In genomic region chr11:34276363-34277046, GRCm38 (mm10) we compare ENCODE assay signal across 12 mouse cellular contexts. TPM values are rescaled to one million over a fixed set of nuclear protein-coding genes. Genes with fewer than 3 reads are reported as not detected.
A peak's percentile ranks its signal among the peaks of the same experiment; 100 is the strongest.
DNase-seq lines count a peak whose midpoint lies in the region; ATAC-seq lines count a peak whose summit lies in the region.
"Had no signal": no experiment of that assay in that cellular context is flagged by ENCODE, and none has a peak within 500 bp of the region (broad histone marks: within the 10 kb centered on the region; RNA-seq: fewer than 3 reads in every experiment).

No protein-coding gene starts in this region.

- H3K9me3 ChIP-seq in midbrain, embryonic 14.5 days (ENCODE audit: control insufficient read depth, low read length): no peaks in the 10 kb centered on the region
- H3K9me3 ChIP-seq: embryonic facial prominence, embryonic 15.5 days; heart, embryonic 10.5 days had no signal

- no peak for ATAC-seq in cerebellum, adult (ENCODE audit: insufficient number of reproducible peaks, low FRiP score, low TSS enrichment)
- peak; percentile 31; the same call in 1 of the 2 replicates for ATAC-seq in midbrain, embryonic 14.5 days (ENCODE audit: low FRiP score, low TSS enrichment)

- peaks cover 4% of the 10 kb centered on the region for H3K27me3 ChIP-seq in midbrain, embryonic 14.5 days (ENCODE audit: control insufficient read depth, insufficient read depth, low read length)
- H3K27me3 ChIP-seq: embryonic facial prominence, embryonic 15.5 days had no signal

- no peak overlapping the region for H3K9ac ChIP-seq in midbrain, embryonic 14.5 days (replicated peaks; ENCODE audit: low read length)
- H3K9ac ChIP-seq: embryonic facial prominence, embryonic 15.5 days had no signal

- peak overlapping the region; percentile 38 for H3K4me2 ChIP-seq in midbrain, embryonic 14.5 days (ENCODE audit: low read length)
- H3K4me2 ChIP-seq: embryonic facial prominence, embryonic 15.5 days had no signal

- no peak overlapping the region for H3K27ac ChIP-seq in midbrain, embryonic 14.5 days (replicated peaks; ENCODE audit: low read depth, low read length)
- H3K27ac ChIP-seq: embryonic facial prominence, embryonic 15.5 days; heart, embryonic 10.5 days had no signal

- peak; percentile 41 to 48 for DNase-seq in cerebellum, postnatal 10 days
- peak; percentile 23 for DNase-seq in ES-CJ7 (ENCODE audit: low read depth, low spot score)
- peak; percentile 11 to 17 for DNase-seq in frontal cortex, postnatal 14 days (ENCODE audit: low spot score in 2 of 2)
- peak; percentile 58 for DNase-seq in midbrain, embryonic 14.5 days
- DNase-seq in kidney, adult 9 months: no peak
- DNase-seq in gastrocnemius, adult 8-10 months (ENCODE audit: low spot score in 2 of 2): no peak
- no peak for DNase-seq in cerebellum, adult 8-10 months
- DNase-seq: lung, adult 18-20 months had no signal

- no peaks in the 10 kb centered on the region for H3K36me3 ChIP-seq in midbrain, embryonic 14.5 days (ENCODE audit: control insufficient read depth, insufficient read depth, low read length)
- H3K36me3 ChIP-seq: embryonic facial prominence, embryonic 15.5 days; heart, embryonic 10.5 days had no signal

- 16% methylated on average over 14 of the region's 14 CpGs for WGBS in midbrain, embryonic 14.5 days

- H3K4me1 ChIP-seq in midbrain, embryonic 14.5 days (ENCODE audit: control insufficient read depth, insufficient read depth, low read length): peaks cover 4% of the 10 kb centered on the region; the same call in 1 of the 2 replicates
- H3K4me1 ChIP-seq: embryonic facial prominence, embryonic 15.5 days; heart, embryonic 10.5 days had no signal

- no peak overlapping the region for H3K4me3 ChIP-seq in midbrain, embryonic 14.5 days (replicated peaks; ENCODE audit: low read depth, low read length)
- H3K4me3 ChIP-seq: embryonic facial prominence, embryonic 15.5 days; heart, embryonic 10.5 days; myocyte had no signal

RNA-seq across cellular contexts. Expression of gene Fam196b, which starts 38.1 kb away (rescaled TPM):
- polyA plus RNA-seq in midbrain, embryonic 14.5 days (2014; fragmentation: Nextera tagmentation; extraction: Ambion mirVana): 3.7 TPM in 2 replicates
- total RNA-seq in gastrocnemius, adult 8-10 months (2022): under 1 TPM; 0.40 to 0.92 (median 0.63) TPM
- polyA plus RNA-seq: myocyte had no signal

Comparison
In these comparisons a context has a peak if more than half of its experiments do, and no peak if none do; other contexts are left out.
1. DNase-seq: peak in cerebellum, postnatal 10 days (2 of 2), ES-CJ7 (single experiment), frontal cortex, postnatal 14 days (2 of 2) and midbrain, embryonic 14.5 days (single experiment); none in kidney, adult 9 months (single experiment), gastrocnemius, adult 8-10 months (0 of 2) and cerebellum, adult 8-10 months (single experiment).